Mouse (Mus musculus) intestine, embryonic 15.5 days (tissue): ENCODE measurements around the gene Tmem8. TPM values are rescaled to one million over a fixed set of nuclear protein-coding genes. Genes with fewer than 3 reads are reported as not detected.
A peak's percentile ranks its signal among the peaks of the same experiment; 100 is the strongest.
"Not testable (repeated sequence)": the region's sequence is repeated elsewhere in the genome, so short reads cannot be mapped to it uniquely, and the experiment has no call there.

Source experiments
- ATAC-seq: fragments of 200-750 bp; cut with Nextera tagmentation; 2 replicates; pipeline ENCODE4 v1.8.0; 2017; ENCODE audit warnings: moderate TSS enrichment, moderate library complexity
- H3K27ac ChIP-seq: fragments of 300-500 bp; sonication (generic); 2 replicates; pipeline ENCODE4 v1.5.1; 2015; ENCODE audit warnings: mild to moderate bottlenecking, inconsistent platforms
- H3K27me3 ChIP-seq: fragments of 300-500 bp; sonication (generic); replicated peaks from 2 replicates; pipeline ENCODE4 v1.6.1; 2015; ENCODE audit warnings: inconsistent platforms
- H3K36me3 ChIP-seq: fragments of 300-500 bp; sonication (generic); 2 replicates; pipeline ENCODE4 v1.6.1; 2015; ENCODE audit warnings: inconsistent platforms
- H3K4me1 ChIP-seq: fragments of 300-500 bp; sonication (generic); replicated peaks from 2 replicates; pipeline ENCODE4 v1.6.1; 2015; ENCODE audit warnings: inconsistent platforms
- H3K4me2 ChIP-seq: fragments of 300-500 bp; sonication (generic); replicated peaks from 2 replicates; pipeline ENCODE4 v1.6.1; 2015; ENCODE audit warnings: mild to moderate bottlenecking, inconsistent platforms
- H3K4me3 ChIP-seq: fragments of 300-500 bp; sonication (generic); replicated peaks from 2 replicates; pipeline ENCODE4 v1.5.1; 2015; ENCODE audit warnings: inconsistent platforms
- H3K9ac ChIP-seq: fragments of 300-500 bp; sonication (generic); 2 replicates; pipeline ENCODE4 v1.6.1; 2015; ENCODE audit warnings: inconsistent platforms
- H3K9me3 ChIP-seq: fragments of 300-500 bp; sonication (generic); 2 replicates; pipeline ENCODE4 v1.6.1; 2016; ENCODE audit warnings: inconsistent platforms
- whole genome bisulfite sequencing: fragments of 180-500 bp; shearing (Covaris S2); methylation state at CpG from one replicate; pipeline ENCODE4 v1.1.7; 2015; 5-methylcytosine and 5-hydroxymethylcytosine counted together
- polyA plus RNA-seq: library from polyadenylated mRNA; unstranded; fragments of >200 nt; fragmentation: Nextera tagmentation; extraction: Ambion mirVana; gene quantifications from 2 replicates; pipeline ENCODE4 v1.2.1, GENCODE M21; 2015

The Tmem8 gene
- polyA plus RNA-seq, 1 experiment from 2014 or later, result 8.7 TPM

GRCm38 (mm10) chr17:26114061-26114460, 962 bp downstream of the Tmem8 start:
- peak overlapping the region; percentile 95 for H3K4me2 ChIP-seq
- 11% methylated on average over 8 of the region's 8 CpGs for WGBS
- ATAC-seq, result no peak
- peaks cover 31% of the 10 kb centered on the region for H3K4me1 ChIP-seq
- H3K4me3 ChIP-seq, result peak overlapping the region; percentile 67
- peak overlapping the region; percentile 71 for H3K9ac ChIP-seq
- H3K27me3 ChIP-seq, result peaks cover 58% of the 10 kb centered on the region
- peak overlapping the region; percentile 70 for H3K27ac ChIP-seq
- no peaks in the 10 kb centered on the region for H3K9me3 ChIP-seq
- no peaks in the 10 kb centered on the region for H3K36me3 ChIP-seq

- peaks cover 58% of the 10 kb centered on the region for H3K27me3 ChIP-seq
- WGBS, result 72% methylated on average over 7 of the region's 7 CpGs
- not testable (repeated sequence) for H3K9ac ChIP-seq, H3K9me3 ChIP-seq, H3K36me3 ChIP-seq, ATAC-seq, H3K27ac ChIP-seq, H3K4me2 ChIP-seq, H3K4me3 ChIP-seq
- peaks cover 31% of the 10 kb centered on the region for H3K4me1 ChIP-seq
These were observed 1.4 kb downstream of the Tmem8 start for GRCm38 (mm10) chr17:26114461-26114860.

- no peaks in the 10 kb centered on the region for H3K36me3 ChIP-seq
- H3K4me3 ChIP-seq, result no peak overlapping the region
- WGBS, result 80% methylated on average over 7 of the region's 7 CpGs
- H3K27me3 ChIP-seq, result peaks cover 58% of the 10 kb centered on the region
- H3K4me1 ChIP-seq, result peaks cover 37% of the 10 kb centered on the region
- no peak overlapping the region for H3K9ac ChIP-seq
- peak overlapping the region; percentile 71 for H3K27ac ChIP-seq
- ATAC-seq, result peak; percentile 9; the same call in 1 of the 2 replicates
- H3K4me2 ChIP-seq, result peak overlapping the region; percentile 18
- H3K9me3 ChIP-seq, result no peaks in the 10 kb centered on the region
These were observed 2.3 kb downstream of the Tmem8 start for GRCm38 (mm10) chr17:26115205-26115898.

- Histone ChIP-seq H3K4me1 (peaks cover 38% of the 10 kb centered on the region), H3K27ac (peak overlapping the region; percentile 71), H3K9me3 (no peaks in the 10 kb centered on the region), H3K27me3 (peaks cover 54% of the 10 kb centered on the region), H3K9ac (no peak overlapping the region), H3K4me3 (no peak overlapping the region), H3K4me2 (peak overlapping the region; percentile 18), H3K36me3 (no peaks in the 10 kb centered on the region)
- 57% methylated on average over 3 of the region's 3 CpGs for WGBS
- ATAC-seq, result peak; percentile 4; the same call in 1 of the 2 replicates
These were observed 2.9 kb downstream of the Tmem8 start for GRCm38 (mm10) chr17:26115956-26116487.

- Histone ChIP-seq H3K36me3 (no peaks in the 10 kb centered on the region), H3K27ac (peak overlapping the region; percentile 71), H3K9me3 (no peaks in the 10 kb centered on the region), H3K4me2 (peak overlapping the region; percentile 10; the same call in 1 of the 2 replicates), H3K4me1 (peaks cover 38% of the 10 kb centered on the region), H3K9ac (no peak overlapping the region), H3K4me3 (no peak overlapping the region), H3K27me3 (peaks cover 49% of the 10 kb centered on the region)
- ATAC-seq, result peak; percentile 42
- WGBS, result 76% methylated on average over 17 of the region's 17 CpGs
These were observed 3.6 kb downstream of the Tmem8 start for GRCm38 (mm10) chr17:26116503-26117258.

- no peak overlapping the region for H3K9ac ChIP-seq
- peak; percentile 27; the same call in 1 of the 2 replicates for ATAC-seq
- peaks cover 18% of the 10 kb centered on the region for H3K27me3 ChIP-seq
- no peaks in the 10 kb centered on the region for H3K9me3 ChIP-seq
- no peak overlapping the region for H3K27ac ChIP-seq
- WGBS, result 45% methylated on average over 33 of the region's 33 CpGs
- no peaks in the 10 kb centered on the region for H3K36me3 ChIP-seq
- peaks cover 32% of the 10 kb centered on the region for H3K4me1 ChIP-seq
- H3K4me3 ChIP-seq, result no peak overlapping the region
- peak overlapping the region; percentile 31 for H3K4me2 ChIP-seq
These were observed 6.9 kb downstream of the Tmem8 start for GRCm38 (mm10) chr17:26119766-26120710.

GRCm38 (mm10) chr17:26122431-26123140, 9.5 kb downstream of the Tmem8 start:
- ATAC-seq, result no peak
- Histone ChIP-seq H3K4me1 (peaks cover 15% of the 10 kb centered on the region), H3K9me3 (no peaks in the 10 kb centered on the region), H3K9ac (no peak overlapping the region), H3K4me2 (no peak overlapping the region), H3K27me3 (peaks cover 6% of the 10 kb centered on the region; the same call in 1 of the 2 replicates), H3K4me3 (no peak overlapping the region), H3K27ac (no peak overlapping the region), H3K36me3 (peaks cover 20% of the 10 kb centered on the region)
- 61% methylated on average over 5 of the region's 5 CpGs for WGBS

GRCm38 (mm10) chr17:26123267-26123684, 10.2 kb downstream of the Tmem8 start, which contains the start of gene Mrpl28:
Gene Mrpl28 (plus strand): TSS chr17:26123500.
- peak within 1 kb of the TSS; percentile 67 for H3K27ac ChIP-seq
- peaks cover 15% of the 10 kb centered on the region for H3K4me1 ChIP-seq
- H3K36me3 ChIP-seq, result peaks cover 24% of the 10 kb centered on the region
- under 1% methylated on average over 32 of the region's 32 CpGs for WGBS
- ATAC-seq, result peak; percentile 95
- H3K4me2 ChIP-seq, result peak within 1 kb of the TSS; percentile 80
- peak within 1 kb of the TSS; percentile 90 for H3K4me3 ChIP-seq
- peak within 1 kb of the TSS; percentile 74 for H3K9ac ChIP-seq
- peaks cover 3% of the 10 kb centered on the region; the same call in 1 of the 2 replicates for H3K27me3 ChIP-seq
- no peaks in the 10 kb centered on the region for H3K9me3 ChIP-seq

- WGBS, result 83% methylated on average over 7 of the region's 7 CpGs
- H3K9me3 ChIP-seq, result no peaks in the 10 kb centered on the region
- H3K9ac ChIP-seq, result peak overlapping the region; percentile 74
- peak overlapping the region; percentile 80 for H3K4me2 ChIP-seq
- H3K27ac ChIP-seq, result no peak overlapping the region
- H3K4me1 ChIP-seq, result peaks cover 15% of the 10 kb centered on the region
- no peaks in the 10 kb centered on the region; the same call in 1 of the 2 replicates for H3K27me3 ChIP-seq
- H3K36me3 ChIP-seq, result peaks cover 25% of the 10 kb centered on the region
- H3K4me3 ChIP-seq, result peak overlapping the region; percentile 90
- ATAC-seq, result no peak
These were observed 11.5 kb downstream of the Tmem8 start for GRCm38 (mm10) chr17:26124560-26124959.

- no peak overlapping the region for H3K9ac ChIP-seq
- 91% methylated on average over 10 of the region's 10 CpGs for WGBS
- peaks cover 30% of the 10 kb centered on the region for H3K36me3 ChIP-seq
- peaks cover 10% of the 10 kb centered on the region for H3K4me1 ChIP-seq
- no peak overlapping the region for H3K4me3 ChIP-seq
- ATAC-seq, result no peak
- no peak overlapping the region for H3K27ac ChIP-seq
- no peaks in the 10 kb centered on the region for H3K27me3 ChIP-seq
- no peak overlapping the region for H3K4me2 ChIP-seq
- no peaks in the 10 kb centered on the region for H3K9me3 ChIP-seq
These were observed 12.1 kb downstream of the Tmem8 start for GRCm38 (mm10) chr17:26125226-26125625.
